Mouse (Mus musculus) heart, embryonic 13.5 days (tissue): ENCODE results near the gene Sptlc3. TPM values are rescaled to one million over a fixed set of nuclear protein-coding genes. Genes with fewer than 3 reads are reported as not detected.

ENCODE experiments used
- ATAC-seq: fragments of 200-750 bp; cut with Nextera tagmentation; 2 replicates; pipeline ENCODE4 v1.8.0; 2017; ENCODE audit warnings: moderate TSS enrichment; ENCODE audit not compliant: insufficient number of reproducible peaks, low FRiP score, low TSS enrichment; ENCODE audit errors: extremely low read depth
- H3K27ac ChIP-seq: fragments of 300-500 bp; sonication (generic); replicated peaks from 2 replicates; pipeline ENCODE4 v1.5.1; 2015; ENCODE audit warnings: moderate library complexity, mild to moderate bottlenecking, inconsistent platforms
- H3K27me3 ChIP-seq: fragments of 300-500 bp; sonication (generic); replicated peaks from 2 replicates; pipeline ENCODE4 v1.6.1; 2015; ENCODE audit warnings: mild to moderate bottlenecking, inconsistent platforms
- H3K36me3 ChIP-seq: fragments of 300-500 bp; sonication (generic); 2 replicates; pipeline ENCODE4 v1.6.1; 2015; ENCODE audit warnings: mild to moderate bottlenecking, inconsistent platforms
- H3K4me1 ChIP-seq: fragments of 300-500 bp; sonication (generic); 2 replicates; pipeline ENCODE4 v1.6.1; 2015; ENCODE audit warnings: inconsistent platforms
- H3K4me2 ChIP-seq: fragments of 300-500 bp; sonication (generic); 2 replicates; pipeline ENCODE4 v1.6.1; 2015; ENCODE audit warnings: inconsistent platforms, mild to moderate bottlenecking, moderate library complexity
- H3K4me3 ChIP-seq: fragments of 300-500 bp; sonication (generic); 2 replicates; pipeline ENCODE4 v1.5.1; 2015; ENCODE audit warnings: moderate library complexity, mild to moderate bottlenecking, inconsistent platforms
- H3K9ac ChIP-seq: fragments of 300-500 bp; sonication (generic); 2 replicates; pipeline ENCODE4 v1.6.1; 2015; ENCODE audit warnings: inconsistent platforms, mild to moderate bottlenecking, moderate library complexity
- H3K9me3 ChIP-seq: fragments of 300-500 bp; sonication (generic); 2 replicates; pipeline ENCODE4 v1.6.1; 2016; ENCODE audit warnings: inconsistent platforms
- WGBS: fragments of 180-500 bp; shearing (Covaris S2); methylation state at CpG from one replicate; pipeline ENCODE4 v1.1.7; 2015; ENCODE audit warnings: mixed read lengths; 5-methylcytosine and 5-hydroxymethylcytosine counted together
- polyA plus RNA-seq: library from polyadenylated mRNA; unstranded; fragments of >200 nt; fragmentation: Nextera tagmentation; extraction: Ambion mirVana; gene quantifications from 2 replicates; pipeline ENCODE4 v1.2.1, GENCODE M21; 2015

Sptlc3 gene
- polyA plus RNA-seq, 1 experiment from 2014 or later = not detected

DNA sequence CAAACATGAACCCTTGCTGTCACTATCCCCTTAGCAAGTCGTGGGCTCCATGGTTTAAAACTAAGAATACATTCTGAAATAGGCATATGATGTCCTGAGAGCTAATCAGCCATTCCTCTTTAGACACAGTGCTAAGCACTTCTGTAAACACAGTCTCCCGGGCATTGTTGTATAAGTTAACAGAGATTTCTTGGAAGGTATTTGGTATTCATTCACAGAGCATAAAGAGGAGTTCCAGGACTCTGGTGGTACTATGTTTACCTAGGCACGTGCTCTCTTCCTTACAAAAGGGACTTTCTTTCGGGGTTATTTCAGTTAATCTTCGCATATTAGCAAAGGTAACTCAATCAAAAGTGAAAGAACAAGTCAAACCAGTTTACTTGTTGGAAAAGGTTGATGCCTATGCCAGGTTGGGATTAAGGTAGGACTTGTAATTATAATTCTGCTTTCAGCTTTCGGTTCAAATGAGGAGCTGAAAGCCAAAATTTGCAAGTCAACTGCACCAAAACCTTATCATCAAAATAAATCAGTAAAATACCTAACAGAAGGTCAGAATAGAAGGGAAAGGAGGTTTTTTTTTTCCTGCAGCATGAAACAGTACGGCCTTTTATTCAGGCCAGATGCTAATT lies 148.2 kb downstream of the Sptlc3 start:
- H3K9me3 ChIP-seq = no peaks in the 10 kb centered on the region
- H3K4me2 ChIP-seq = no peak overlapping the region
- no peak overlapping the region for H3K27ac ChIP-seq
- WGBS = 57% methylated on average over 7 of the region's 7 CpGs
- H3K4me3 ChIP-seq = no peak overlapping the region
- H3K4me1 ChIP-seq = peaks cover 11% of the 10 kb centered on the region; the same call in 1 of the 2 replicates
- no peaks in the 10 kb centered on the region for H3K36me3 ChIP-seq
- H3K27me3 ChIP-seq = no peaks in the 10 kb centered on the region
- no peak for ATAC-seq
- no peak overlapping the region for H3K9ac ChIP-seq

DNA sequence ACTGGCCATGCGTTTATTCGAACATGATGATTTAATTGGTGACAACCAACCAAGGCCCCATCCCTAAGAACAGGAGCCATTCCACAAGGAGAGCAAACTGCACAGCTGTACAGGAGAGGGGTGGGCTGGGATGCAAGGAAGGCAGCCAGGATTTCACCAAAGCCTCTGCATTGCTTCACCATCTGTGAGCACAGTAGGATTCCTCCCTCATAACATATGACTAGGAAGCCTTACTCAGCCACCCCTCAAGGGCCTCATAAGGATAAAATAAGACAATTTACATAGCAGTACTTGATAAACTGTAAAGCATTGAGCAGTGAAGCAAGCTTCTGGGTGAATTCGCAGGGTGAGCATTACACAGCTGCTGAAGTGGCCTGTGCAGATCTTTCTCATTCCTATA lies 155.8 kb downstream of the Sptlc3 start:
- H3K9me3 ChIP-seq = no peaks in the 10 kb centered on the region
- no peak overlapping the region for H3K4me2 ChIP-seq
- no peak overlapping the region for H3K9ac ChIP-seq
- H3K4me1 ChIP-seq = 0 out of 2 replicates have a peak, but pooled peaks cover 5% of the 10 kb centered on the region
- no peaks in the 10 kb centered on the region for H3K27me3 ChIP-seq
- H3K36me3 ChIP-seq = no peaks in the 10 kb centered on the region
- H3K4me3 ChIP-seq = no peak overlapping the region
- WGBS = 71% methylated on average over 3 of the region's 3 CpGs
- H3K27ac ChIP-seq = no peak overlapping the region
- ATAC-seq = no peak

DNA sequence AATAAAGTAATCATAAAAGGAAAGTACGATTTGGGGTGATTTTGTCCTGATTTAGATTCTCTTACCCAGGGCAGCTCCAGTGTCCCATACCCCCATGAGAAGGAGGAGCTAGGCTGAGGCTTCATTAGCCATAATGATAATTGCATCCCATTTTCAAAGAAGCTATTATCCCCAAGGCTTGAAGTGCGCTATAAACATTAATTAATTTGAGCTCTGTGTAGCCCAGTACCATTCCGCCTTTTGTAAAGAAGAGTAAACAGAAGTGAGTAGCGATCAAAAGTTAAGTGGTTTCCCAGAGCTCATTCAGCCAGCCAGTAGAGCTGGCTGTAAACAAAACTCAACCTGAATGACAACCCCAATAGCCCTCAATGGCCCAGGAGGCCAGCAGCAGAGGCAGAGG lies 163.0 kb downstream of the Sptlc3 start:
- Histone ChIP-seq H3K4me3 (no peak overlapping the region), H3K27ac (no peak overlapping the region), H3K4me2 (no peak overlapping the region), H3K36me3 (no peaks in the 10 kb centered on the region), H3K4me1 (no peaks in the 10 kb centered on the region), H3K9ac (no peak overlapping the region), H3K9me3 (no peaks in the 10 kb centered on the region), H3K27me3 (no peaks in the 10 kb centered on the region)
- 68% methylated on average over 4 of the region's 4 CpGs for WGBS
- ATAC-seq = no peak

DNA sequence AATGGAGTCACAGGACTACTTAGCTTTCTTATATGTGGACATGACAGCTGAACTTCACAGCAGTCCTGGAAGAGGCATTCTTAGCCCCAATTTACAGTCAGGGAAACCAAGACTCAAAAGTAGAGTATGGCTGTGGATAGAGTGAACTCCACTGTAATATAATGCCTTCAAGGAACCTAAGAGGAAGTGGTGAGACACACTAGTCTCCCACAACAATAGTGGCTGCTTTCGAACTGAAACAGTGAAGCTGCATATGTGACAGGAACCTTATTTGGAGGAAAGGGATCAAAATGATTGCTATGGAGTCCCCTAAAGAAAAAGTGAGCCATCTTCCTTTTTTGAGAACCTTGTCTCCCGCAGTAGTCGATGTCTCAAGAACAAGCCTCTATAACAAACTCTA lies 178.1 kb downstream of the Sptlc3 start:
- H3K36me3 ChIP-seq = no peaks in the 10 kb centered on the region
- H3K9ac ChIP-seq = no peak overlapping the region
- peaks cover 8% of the 10 kb centered on the region for H3K4me1 ChIP-seq
- no peaks in the 10 kb centered on the region for H3K9me3 ChIP-seq
- no peak overlapping the region for H3K4me2 ChIP-seq
- no peak overlapping the region for H3K4me3 ChIP-seq
- WGBS = 64% methylated on average over 3 of the region's 3 CpGs
- no peak for ATAC-seq
- H3K27ac ChIP-seq = no peak overlapping the region
- peaks cover 20% of the 10 kb centered on the region for H3K27me3 ChIP-seq

DNA sequence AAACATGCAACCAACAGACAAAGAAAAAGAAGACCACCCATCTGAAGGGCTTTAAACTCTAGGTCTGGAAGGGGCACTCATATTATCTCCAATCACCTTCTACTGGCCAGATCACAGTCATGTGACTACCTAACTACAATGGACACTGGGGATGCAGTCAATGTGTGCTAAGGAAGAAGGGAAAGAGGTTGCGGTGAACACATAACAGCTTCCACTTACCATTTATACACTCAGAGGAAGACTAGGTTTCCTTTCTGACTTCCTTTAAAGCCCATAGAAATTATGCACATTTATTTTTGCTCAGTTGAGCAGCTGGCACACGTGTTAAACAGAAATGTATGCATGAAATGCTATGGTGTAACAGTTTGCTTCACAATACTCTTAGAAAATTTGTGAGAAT lies 178.7 kb downstream of the Sptlc3 start:
- Histone ChIP-seq H3K4me1 (peaks cover 9% of the 10 kb centered on the region), H3K4me2 (no peak overlapping the region), H3K9me3 (no peaks in the 10 kb centered on the region), H3K27me3 (peaks cover 20% of the 10 kb centered on the region), H3K36me3 (no peaks in the 10 kb centered on the region), H3K27ac (no peak overlapping the region), H3K4me3 (no peak overlapping the region), H3K9ac (no peak overlapping the region)
- 64% methylated on average over 2 of the region's 2 CpGs for WGBS
- ATAC-seq = no peak

DNA sequence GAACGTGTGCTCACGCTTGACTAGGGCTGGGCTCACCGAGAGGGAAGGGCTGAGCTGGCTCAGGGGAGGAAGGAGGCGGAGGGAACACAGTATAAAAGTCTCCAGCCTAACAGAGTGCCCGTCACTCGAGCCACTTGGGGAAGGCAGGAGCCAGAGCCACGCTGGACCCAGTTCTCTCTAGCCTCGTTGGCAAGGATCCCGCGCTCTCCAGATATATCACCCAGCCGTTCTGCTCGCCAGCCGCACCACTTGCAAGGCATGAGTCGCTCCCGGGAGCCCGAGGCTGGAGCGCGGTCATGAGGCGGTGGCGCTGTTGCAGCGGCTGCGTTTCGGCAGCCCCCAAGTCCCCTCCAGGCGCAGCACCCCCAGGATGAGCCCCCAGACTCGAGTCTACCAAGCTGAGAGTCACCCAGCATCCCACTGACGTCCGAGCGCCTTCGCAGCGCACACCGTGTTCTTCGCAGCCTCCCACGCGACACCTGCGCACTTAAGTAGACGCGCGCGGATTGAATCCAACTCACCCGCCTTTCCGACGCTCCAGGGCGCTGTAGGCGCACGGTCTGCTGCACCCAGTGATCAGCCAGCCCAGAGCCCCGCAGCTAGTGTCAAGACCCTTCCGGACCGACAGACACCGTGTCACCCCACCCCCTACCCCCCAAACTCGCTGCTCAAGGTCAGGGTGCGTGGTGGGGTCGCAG lies 183.5 kb downstream of the Sptlc3 start:
- Histone ChIP-seq H3K4me1 (peaks cover 15% of the 10 kb centered on the region), H3K4me3 (peak overlapping the region; percentile 93), H3K9me3 (no peaks in the 10 kb centered on the region), H3K9ac (peak overlapping the region; percentile 90), H3K4me2 (peak overlapping the region; percentile 100), H3K36me3 (no peaks in the 10 kb centered on the region), H3K27ac (peak overlapping the region; percentile 66; the same call in 1 of the 2 replicates), H3K27me3 (peaks cover 30% of the 10 kb centered on the region)
- 0 out of 2 replicates have a peak, but pooled peaks have one; percentile 40 for ATAC-seq
- under 1% methylated on average over 52 of the region's 52 CpGs for WGBS

DNA sequence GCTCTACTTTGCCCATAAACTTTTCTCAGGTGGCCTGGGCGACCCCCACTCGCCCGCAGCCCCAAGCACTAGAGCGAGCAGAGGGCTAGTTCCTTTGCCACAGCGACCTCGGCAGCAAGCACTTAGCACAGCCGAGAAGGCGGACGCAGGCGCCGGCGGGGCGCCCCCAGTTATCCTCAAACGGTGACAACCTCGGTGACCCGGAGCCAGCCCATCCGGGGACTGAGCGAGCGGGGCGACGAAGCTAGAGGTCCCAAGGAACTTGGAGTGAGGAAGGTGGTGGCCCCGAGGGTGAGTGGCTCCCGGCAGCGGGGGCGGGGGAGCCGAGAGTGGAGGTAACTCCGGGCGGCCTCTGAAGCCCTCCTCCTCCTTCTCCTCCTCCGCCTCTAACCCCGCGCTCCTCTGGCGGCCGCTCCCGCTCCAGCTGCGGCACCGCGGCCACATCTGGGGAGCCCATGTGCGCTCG lies 184.1 kb downstream of the Sptlc3 start, which contains the start of gene Ism1:
Gene Ism1 (plus strand): TSS at position 370 of the 466 bp plus-strand sequence.
- WGBS = under 1% methylated on average over 24 of the region's 39 CpGs
- peaks cover 15% of the 10 kb centered on the region for H3K4me1 ChIP-seq
- H3K9ac ChIP-seq = peak within 1 kb of the TSS; percentile 90
- peak within 1 kb of the TSS; percentile 66 for H3K27ac ChIP-seq
- no peaks in the 10 kb centered on the region for H3K36me3 ChIP-seq
- peak within 1 kb of the TSS; percentile 93 for H3K4me3 ChIP-seq
- no peaks in the 10 kb centered on the region for H3K9me3 ChIP-seq
- peak; percentile 53; the same call in 1 of the 2 replicates for ATAC-seq
- H3K27me3 ChIP-seq = peaks cover 30% of the 10 kb centered on the region
- H3K4me2 ChIP-seq = peak within 1 kb of the TSS; percentile 100

DNA sequence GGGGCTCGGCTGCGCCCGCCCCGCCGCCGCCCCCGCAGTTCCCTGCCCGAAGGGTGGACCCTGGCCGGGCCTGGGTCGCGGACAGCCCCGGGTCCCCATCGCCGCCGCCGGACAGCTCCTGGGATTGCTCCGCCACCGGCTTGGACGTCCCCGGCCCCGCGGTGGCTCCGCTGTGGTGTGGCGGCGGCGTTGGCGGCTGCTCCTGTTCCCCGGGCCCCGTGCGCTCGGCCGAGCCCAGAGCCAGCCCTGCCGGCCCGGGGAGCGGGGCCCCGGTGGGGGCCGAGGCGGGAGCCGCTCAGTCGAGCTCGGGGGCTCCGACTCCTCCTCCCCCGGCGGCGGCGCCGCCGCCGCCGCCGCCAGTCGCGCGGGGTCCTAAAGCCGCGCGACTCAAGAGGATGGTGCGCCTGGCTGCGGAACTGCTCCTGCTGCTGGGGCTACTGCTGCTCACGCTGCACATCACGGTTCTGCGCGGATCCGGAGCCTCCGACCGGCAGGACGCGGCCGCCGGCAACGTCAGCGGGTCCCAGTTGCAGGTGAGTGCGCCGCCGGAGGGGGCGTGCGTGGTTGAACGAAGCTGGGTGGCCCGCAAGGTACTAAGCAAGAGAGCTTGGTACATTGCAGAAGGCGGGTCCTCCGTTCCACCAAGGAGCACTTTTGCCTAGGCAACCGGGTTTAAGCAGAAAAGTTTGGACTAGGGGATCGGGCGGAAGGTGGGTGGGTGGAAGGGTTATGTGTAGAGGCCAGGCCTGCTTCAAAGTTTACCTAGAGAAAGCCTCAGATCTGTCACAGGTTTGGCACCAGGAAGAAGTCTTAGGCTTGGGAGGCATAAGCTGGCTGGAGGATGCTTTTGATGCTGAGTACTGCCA lies 184.8 kb downstream of the Sptlc3 start:
- H3K9me3 ChIP-seq = no peaks in the 10 kb centered on the region
- peak overlapping the region; percentile 93 for H3K4me3 ChIP-seq
- H3K36me3 ChIP-seq = no peaks in the 10 kb centered on the region
- peaks cover 15% of the 10 kb centered on the region for H3K4me1 ChIP-seq
- peak overlapping the region; percentile 90 for H3K9ac ChIP-seq
- H3K27me3 ChIP-seq = peaks cover 30% of the 10 kb centered on the region
- under 1% methylated on average over 78 of the region's 84 CpGs for WGBS
- H3K27ac ChIP-seq = peak overlapping the region; percentile 66
- peak; percentile 51; the same call in 1 of the 2 replicates for ATAC-seq
- H3K4me2 ChIP-seq = peak overlapping the region; percentile 100

DNA sequence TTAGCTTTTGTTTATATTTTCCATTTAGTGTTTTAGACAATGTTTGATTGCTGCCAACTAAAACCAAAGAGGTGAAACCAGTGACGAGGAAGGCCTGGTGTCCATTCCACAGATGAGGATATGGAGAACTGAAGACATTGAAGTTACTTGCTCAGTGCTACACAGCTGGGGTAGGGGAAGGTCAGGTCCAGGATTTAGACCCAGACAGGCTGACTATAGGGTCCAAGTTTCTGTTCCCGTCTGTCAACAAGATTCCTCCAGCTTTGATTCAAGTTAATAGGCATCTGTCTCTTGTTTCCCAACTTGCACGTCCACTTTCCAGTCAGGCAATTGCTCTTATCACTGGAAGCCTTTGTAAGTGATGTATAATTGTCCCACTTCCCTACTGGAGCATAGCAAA lies 188.8 kb downstream of the Sptlc3 start:
- no peak overlapping the region for H3K9ac ChIP-seq
- no peak overlapping the region for H3K27ac ChIP-seq
- no peak overlapping the region for H3K4me3 ChIP-seq
- peaks cover 6% of the 10 kb centered on the region; the same call in 1 of the 2 replicates for H3K4me1 ChIP-seq
- no peak overlapping the region for H3K4me2 ChIP-seq
- H3K9me3 ChIP-seq = no peaks in the 10 kb centered on the region
- peaks cover 11% of the 10 kb centered on the region for H3K27me3 ChIP-seq
- H3K36me3 ChIP-seq = no peaks in the 10 kb centered on the region
- no peak for ATAC-seq
- WGBS = 46% methylated on average over 3 of the region's 3 CpGs
